Mouse (Mus musculus) limb, embryonic 10.5 days (tissue): ENCODE results near the gene Nek10. TPM values are rescaled to one million over a fixed set of nuclear protein-coding genes. Genes with fewer than 3 reads are reported as not detected.

Source experiments
- polyA plus RNA-seq: library from polyadenylated mRNA; unstranded; fragments of >200 nt; fragmentation: Nextera tagmentation; extraction: Ambion mirVana; gene quantifications from 2 replicates; pipeline ENCODE4 v1.2.1, GENCODE M21; 2016

Nek10 gene
- polyA plus RNA-seq, 1 experiment from 2014 or later: 0.05 TPM

Other genes with a start within 250 kb of the Nek10 start
- 30.6 and 31.7 TPM in 2 replicates for gene Slc4a7, start 101.1 kb upstream of the Nek10 start, polyA plus RNA-seq